Mouse (Mus musculus) splenic B cell, adult 2 months (primary cell): ENCODE data around the gene Tenm4.

ENCODE experiments used
- DNase-seq: peaks from one replicate; pipeline ENCODE4 v3.0.0-alpha.2; 2011; ENCODE audit warnings: low read depth, low spot score
- H3K27me3 ChIP-seq: 2 replicates; pipeline ENCODE4 v1.6.1; 2012; ENCODE audit warnings: mild to moderate bottlenecking, low read length, moderate library complexity, mixed read lengths; ENCODE audit not compliant: control insufficient read depth, poor library complexity, insufficient read depth, severe bottlenecking
- H3K36me3 ChIP-seq: 2 replicates; pipeline ENCODE4 v1.6.1; 2012; ENCODE audit warnings: mild to moderate bottlenecking, low read length, moderate library complexity, mixed read lengths; ENCODE audit not compliant: control insufficient read depth, poor library complexity, insufficient read depth, severe bottlenecking

Gene Tenm4

DNA sequence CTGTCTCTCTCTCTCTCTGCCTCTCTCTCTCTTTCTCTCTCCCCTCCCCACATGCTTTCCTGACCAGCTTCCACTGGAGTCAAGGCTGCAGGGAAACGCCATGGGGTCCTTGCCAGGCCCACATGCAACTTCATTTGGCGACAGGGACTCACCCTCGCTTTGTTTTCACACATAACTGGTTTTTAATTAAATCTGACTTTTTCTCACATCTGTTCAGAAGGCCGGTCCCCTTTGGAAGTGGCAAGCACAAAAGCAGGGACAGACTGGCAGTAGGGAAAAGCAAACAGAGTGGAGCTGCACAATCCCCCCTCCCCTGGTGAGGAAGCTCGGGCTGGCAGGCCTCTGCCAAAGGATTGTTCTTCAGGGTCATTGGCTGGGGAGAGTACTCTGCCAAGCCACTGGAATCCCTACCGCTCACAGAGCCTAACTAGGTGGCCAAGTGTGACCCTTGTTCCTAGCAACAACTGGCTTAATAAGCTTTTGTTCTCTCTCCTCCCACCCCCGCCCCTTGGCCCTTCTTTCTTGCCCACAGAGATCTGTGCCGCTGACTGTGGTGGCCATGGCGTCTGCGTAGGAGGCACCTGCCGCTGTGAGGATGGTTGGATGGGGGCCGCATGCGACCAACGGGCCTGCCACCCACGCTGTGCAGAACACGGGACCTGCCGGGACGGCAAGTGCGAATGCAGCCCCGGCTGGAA, 625.9 kb downstream of the Tenm4 start:
- no peak for DNase-seq
- no peaks in the 10 kb centered on the region for H3K36me3 ChIP-seq
- H3K27me3 ChIP-seq, result no peaks in the 10 kb centered on the region

DNA sequence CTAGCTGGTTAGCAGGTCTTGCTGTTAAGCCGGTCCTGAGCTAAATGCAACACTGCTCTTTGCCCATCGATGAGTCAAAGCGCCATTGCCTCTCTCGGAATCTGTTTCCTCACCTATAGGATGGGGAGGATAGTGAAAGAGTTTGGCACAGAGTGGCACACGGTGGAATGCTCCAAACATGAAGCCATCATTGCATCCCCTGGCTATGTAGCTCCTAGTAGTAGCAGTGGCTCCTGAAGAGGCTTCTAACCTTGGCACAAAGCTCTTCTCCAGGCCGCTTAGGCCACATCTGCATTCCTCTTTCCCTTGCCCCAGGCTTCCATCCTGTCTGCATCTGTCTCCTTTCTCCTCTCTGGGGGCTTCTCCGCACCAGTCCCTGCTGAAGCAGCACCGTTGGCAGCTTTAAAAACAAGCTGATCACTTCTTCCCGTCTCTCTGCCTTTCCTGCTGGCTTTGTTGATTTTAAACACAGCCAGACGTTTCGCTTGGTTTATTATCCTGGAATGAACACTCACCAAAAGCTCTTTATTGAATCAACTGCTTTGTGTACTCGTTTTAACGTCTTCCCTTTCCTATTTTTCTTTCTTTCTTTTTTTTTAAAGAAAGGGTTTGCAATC, 626.8 kb downstream of the Tenm4 start:
- Histone ChIP-seq H3K36me3 (no peaks in the 10 kb centered on the region), H3K27me3 (no peaks in the 10 kb centered on the region)
- no peak for DNase-seq

DNA sequence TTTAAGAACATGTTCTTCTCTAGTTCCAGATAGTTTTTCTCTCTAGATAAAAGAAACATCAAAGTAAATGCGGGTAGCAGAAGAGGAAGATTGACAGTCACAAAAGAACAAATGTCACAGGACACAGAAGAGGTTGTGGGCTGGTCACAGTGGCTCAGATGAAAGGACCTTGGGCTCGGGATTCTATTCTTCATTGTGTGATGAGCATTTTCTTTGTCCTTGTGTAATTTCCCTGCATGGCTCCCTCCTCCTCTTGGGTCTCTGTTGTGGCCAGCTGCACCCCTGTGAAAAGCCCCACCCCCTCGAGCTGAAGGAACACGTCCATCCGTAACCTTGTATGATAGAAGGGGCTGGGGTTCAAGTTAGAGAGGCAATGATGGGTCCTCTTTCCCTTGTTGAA, 628.8 kb downstream of the Tenm4 start:
- no peaks in the 10 kb centered on the region for H3K27me3 ChIP-seq
- no peak for DNase-seq
- no peaks in the 10 kb centered on the region for H3K36me3 ChIP-seq

DNA sequence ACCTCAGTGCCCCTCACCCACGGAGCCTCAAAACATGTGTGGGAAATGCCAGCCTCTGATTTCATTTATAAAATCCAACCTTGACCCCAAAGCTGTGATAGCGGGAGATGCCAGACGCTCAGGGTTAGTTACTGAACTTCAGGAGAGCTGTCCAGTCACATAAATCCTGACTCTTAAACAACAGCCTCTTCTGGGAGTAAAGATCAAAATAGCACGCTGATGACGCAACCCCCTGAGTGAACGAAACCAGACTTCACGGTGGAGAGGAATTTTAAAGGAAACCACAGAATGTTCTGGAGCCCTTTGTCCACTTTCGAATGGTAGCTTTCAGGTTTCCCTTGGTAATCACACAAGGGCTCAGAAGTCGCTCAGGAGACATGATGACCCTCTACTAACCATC, 630.3 kb downstream of the Tenm4 start:
- H3K27me3 ChIP-seq, result no peaks in the 10 kb centered on the region
- H3K36me3 ChIP-seq, result no peaks in the 10 kb centered on the region
- no peak for DNase-seq

DNA sequence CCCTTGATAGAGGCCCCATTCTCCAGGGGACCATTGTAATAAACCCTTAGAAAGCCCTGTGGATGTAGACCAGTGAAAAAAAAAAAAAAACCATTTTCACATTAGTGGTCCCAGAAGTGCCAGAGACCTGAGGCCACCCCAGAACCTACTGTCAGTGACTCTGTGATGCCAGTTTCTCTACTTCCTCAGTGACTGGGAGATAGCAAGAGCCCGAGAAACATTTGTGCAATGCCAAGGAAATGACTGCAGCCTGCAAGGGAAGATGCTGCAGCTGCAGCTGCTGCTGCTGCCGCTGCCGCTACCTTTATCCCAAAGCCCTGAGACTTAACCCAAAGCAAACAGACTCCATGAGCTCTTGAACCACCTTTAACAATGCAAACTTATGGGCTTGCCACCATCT, 631.2 kb downstream of the Tenm4 start:
- no peak for DNase-seq
- H3K36me3 ChIP-seq, result no peaks in the 10 kb centered on the region

DNA sequence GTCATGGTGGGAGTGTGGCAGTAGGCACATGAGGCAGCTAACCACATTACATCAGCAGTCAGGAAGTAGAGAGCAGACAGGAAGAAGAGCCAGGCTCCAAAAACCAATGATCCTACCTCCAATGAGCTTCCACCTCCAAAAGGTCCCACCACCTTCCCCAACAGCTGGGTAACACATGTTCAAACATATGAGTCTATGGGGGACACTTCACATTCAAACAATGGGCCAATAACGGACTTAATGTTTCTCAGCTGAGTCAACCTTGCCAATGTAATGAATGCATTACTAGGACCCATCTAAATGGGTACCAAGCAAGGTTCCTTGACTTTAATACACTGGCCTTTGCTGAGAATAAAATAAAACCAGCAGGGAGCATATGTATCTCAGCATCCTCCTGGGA, 635.5 kb downstream of the Tenm4 start:
- Histone ChIP-seq H3K27me3 (no peaks in the 10 kb centered on the region), H3K36me3 (no peaks in the 10 kb centered on the region)
- no peak for DNase-seq

More for the DNA sequence above, 631.2 kb downstream of the Tenm4 start:
- H3K27me3 ChIP-seq, result no peaks in the 10 kb centered on the region

DNA sequence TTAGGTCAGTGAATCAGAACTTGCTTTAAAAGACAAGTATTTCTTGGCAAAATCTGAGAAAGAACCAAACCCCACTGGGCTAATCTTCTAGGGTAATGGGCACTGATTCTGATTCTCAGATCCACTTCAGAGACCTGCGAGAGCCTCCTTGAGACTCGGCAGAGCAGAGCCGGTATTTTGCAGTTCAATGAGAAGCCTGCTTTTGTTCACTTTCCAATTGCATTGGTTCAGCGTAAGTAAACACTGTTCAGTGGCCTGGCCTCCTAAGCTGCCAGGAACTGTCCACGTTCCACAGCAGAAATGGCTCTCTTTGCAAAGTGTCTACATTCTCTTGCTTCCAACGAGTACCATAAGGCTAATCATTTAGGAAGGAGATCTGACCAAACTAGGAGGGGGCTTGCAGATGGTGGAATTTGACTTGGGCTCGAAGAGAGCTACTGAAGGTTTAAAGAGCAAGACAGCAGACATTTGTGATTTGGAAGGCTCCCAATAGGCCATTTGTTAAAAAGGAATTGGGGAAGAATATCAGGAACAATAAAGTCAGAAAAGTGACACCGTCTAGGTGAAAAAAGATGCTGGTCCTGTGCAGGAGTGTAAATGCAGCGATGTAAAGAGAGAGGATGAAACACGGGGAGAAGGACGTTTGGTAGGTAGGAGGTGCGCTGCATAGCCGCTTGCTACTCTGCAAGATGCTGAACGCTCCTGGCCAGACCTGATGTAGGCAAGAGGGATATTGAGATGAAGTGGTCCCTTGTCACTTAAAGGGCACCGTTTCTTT, 636.4 kb downstream of the Tenm4 start:
- no peak for DNase-seq

DNA sequence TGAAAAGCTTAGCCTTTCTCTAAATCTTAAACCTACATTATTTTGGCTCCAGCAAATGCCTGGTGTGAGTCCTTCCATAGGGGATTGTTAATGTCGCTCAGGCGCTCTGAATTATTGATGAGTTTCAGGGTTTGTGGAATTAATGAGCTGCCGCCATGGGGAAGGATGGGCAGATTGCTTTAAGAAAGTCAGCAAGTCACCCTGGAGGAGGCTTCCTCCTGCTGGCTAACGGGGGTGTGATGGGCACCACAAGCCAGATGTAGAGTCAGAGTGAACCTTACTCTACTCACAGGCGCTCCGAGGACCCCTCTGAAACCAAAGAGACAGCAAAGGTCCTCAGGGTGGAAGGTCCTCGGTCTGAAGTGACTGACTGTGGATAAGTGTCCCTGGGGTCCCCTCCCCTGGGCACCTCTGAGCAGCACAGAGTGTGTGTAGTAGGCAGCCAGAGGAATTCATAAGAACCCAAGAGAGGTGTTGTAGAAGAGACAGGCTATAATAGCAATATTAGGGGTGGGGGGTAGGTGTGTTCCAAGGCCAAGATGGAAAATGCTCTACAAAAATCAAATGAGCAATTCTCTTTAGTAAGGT, 637.1 kb downstream of the Tenm4 start:
- DNase-seq, result no peak
- Histone ChIP-seq H3K36me3 (no peaks in the 10 kb centered on the region), H3K27me3 (no peaks in the 10 kb centered on the region)

More for the DNA sequence above, 636.4 kb downstream of the Tenm4 start:
- no peaks in the 10 kb centered on the region for H3K27me3 ChIP-seq
- no peaks in the 10 kb centered on the region for H3K36me3 ChIP-seq

DNA sequence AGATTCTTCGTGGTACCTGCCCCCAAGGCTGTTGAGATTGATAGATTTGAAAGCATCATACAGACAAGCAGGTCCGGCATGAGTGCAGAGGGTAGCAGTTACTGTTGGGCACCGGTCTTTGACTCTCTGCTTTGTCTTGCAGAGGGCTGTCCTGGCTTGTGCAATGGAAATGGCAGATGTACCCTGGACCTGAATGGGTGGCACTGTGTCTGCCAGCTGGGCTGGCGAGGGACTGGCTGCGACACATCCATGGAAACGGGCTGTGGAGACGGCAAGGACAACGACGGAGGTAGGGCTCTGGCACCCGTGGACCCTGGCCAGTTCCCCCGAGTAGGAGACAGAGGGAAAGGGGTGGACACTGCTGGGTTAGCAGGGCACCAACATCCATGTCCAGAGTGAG, 640.6 kb downstream of the Tenm4 start:
- no peak for DNase-seq
- H3K36me3 ChIP-seq, result no peaks in the 10 kb centered on the region

DNA sequence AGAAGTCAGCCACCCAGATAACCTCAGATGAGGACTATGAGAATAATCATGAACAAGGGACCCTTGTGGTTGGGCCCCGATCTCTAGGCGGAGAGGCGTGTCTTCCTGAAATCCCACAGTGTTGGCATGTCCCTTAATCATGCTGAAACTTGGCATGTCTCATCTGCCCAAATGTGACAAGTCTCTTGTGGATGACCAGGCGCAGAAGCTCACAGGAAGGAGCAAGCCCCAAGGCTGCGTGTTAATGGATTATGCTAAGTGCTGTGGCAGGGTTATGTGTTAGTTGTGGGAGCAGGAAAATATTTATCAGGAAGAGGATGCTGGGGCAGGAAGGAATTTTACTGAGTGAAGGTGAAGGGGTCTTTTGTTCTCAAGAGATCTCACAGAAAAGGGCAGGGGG, 642.0 kb downstream of the Tenm4 start:
- DNase-seq, result no peak
- no peaks in the 10 kb centered on the region for H3K36me3 ChIP-seq
- no peaks in the 10 kb centered on the region for H3K27me3 ChIP-seq

More for the DNA sequence above, 640.6 kb downstream of the Tenm4 start:
- H3K27me3 ChIP-seq, result no peaks in the 10 kb centered on the region

DNA sequence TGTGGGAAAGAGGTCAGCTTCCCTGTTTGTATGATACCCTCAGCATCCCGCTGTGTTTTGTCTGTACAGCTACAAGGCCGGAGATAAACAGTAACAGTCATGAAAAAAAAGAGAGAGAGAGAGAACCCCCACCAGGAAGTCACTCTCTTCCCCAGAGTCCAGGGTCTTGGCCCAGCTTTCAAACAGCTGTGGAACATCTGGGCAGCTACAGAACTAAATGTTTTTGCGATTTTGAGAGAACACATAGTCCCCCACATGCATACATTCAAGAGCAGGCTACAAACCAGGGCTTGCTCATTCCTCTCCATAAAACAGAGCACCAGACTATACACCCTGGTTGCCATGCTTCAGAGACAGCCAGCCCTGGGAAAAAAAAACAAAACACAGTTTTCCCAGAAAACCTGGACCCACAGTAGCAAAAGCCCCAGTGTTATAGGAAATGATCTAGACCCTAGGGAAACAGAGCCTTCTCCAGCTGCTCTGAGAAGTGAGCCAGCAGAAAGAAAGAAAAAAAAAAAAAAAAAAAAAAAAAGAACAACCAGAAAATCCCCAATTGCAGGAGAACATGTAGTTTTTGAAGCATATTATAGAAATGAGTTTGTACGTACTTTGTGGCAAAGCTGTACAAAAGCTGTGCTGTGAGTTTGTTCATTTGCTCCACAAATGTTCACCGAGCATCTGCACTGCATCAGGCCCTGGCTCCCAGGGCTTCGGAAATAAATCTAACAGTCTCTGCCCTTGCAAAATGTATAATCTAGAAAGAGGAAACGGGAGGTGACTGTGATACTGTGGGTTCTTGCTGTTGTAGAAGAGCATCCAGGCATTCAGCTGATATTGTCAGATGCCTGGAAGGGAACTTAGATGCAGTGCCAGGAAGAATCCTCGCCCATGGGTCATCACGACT, 642.7 kb downstream of the Tenm4 start:
- no peaks in the 10 kb centered on the region for H3K36me3 ChIP-seq
- DNase-seq, result peak; percentile 2
- H3K27me3 ChIP-seq, result no peaks in the 10 kb centered on the region

DNA sequence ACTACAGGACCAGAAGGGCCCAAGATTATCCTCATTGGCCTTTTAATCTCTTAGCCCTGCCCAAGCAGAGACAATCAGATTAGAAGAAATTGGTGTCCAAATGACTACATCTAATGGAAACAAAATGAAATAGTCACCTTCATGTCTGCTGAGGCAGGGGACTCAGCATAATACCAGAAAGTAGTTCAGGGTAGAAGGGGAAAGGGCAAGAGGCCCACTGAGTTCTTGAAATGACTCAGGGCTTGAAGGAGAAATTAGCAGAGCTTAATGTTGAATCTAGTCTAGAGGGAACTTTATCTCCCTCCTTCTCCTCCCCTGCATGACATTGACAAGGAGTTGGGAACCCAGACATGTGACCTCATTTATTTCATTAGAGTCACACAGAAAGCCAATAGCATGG, 643.5 kb downstream of the Tenm4 start:
- no peak for DNase-seq
- Histone ChIP-seq H3K27me3 (no peaks in the 10 kb centered on the region), H3K36me3 (no peaks in the 10 kb centered on the region)

DNA sequence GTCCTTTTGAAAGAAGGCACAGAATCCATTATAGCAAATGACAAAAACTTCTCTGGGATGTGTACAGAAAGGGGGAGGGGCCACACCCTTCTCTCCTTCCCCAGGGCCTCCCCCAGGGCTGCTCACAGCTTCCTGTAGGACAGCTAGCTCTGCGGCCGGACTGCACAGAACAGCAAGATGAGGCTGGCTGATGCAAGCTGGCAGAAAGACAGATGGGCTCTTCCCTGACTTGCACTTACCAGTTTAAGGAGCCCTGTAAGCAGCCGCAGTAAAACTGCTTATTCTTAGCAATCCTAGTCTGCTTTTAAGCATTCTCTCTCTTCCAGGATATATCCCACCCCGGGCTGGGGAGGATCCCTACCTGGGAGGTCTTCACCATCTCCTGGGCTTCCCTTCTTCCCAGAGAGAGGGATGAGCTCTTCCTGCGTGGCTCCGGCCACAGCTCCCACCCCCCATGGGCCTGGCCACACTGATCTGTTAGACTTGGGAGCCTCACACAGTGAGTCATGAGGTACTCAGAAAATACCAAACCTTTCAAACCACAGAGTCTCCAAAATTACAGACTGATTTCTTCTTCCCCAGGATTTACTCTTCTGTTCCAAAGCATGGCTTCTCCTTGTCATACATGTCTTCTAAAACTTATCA, 646.1 kb downstream of the Tenm4 start:
- H3K27me3 ChIP-seq, result no peaks in the 10 kb centered on the region
- DNase-seq, result no peak

More for the DNA sequence above, 646.1 kb downstream of the Tenm4 start:
- H3K36me3 ChIP-seq, result no peaks in the 10 kb centered on the region
